Mouse (Mus musculus): Measurements from ENCODE around the gene Zdhhc1.

DNA sequence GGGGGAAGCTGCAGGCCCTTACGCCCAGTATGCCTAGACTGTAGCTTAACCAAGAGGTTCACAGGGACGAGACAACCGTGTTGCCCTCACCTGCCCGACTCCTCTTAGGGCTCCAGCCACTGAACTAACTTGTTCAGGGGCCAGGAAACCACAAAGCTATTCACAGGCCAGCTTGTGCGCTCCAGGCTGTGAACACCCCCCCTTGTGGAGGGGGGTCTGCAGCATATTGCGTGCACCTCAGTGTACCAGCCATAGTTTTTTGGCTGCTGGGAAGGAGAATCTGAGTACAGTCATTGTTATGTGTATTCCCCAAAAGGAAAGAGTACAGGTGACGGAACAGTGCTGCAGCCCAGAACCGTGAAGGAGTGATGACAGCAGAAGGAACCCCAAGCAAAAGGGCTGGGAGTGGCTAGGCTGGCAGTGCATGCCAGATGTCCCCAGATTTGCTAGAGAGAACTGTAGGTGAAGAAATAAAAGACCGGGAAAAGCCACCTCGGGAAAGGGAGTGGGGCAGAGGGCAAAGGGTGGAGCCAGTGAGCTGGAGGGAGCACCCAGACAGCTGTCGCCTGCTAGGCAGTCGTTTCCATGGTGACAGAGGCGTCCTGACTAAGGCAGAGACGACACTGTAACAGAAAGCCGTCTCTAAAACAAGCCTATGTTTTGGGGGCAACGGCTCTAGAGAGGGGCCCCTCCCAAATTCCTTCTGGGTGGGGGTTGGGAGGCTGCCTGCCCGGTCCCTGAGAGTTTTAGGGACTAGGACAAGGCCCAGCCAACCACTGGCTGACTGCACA, 22.7 kb downstream of the Zdhhc1 start:
- TF ChIP-seq POLR2A (IDR thresholded peaks at IDR 0.05; ENCODE audit: borderline replicate concordance, extremely low read depth, low read depth, low read length) (no peak), CTCF (IDR thresholded peaks at IDR 0.05; ENCODE audit: insufficient read depth, low read length) (no peak)

Measured in lung, adult 2 months (tissue).